Mouse (Mus musculus): Measurements from ENCODE around the gene Dyrk3.

Gene Dyrk3

DNA sequence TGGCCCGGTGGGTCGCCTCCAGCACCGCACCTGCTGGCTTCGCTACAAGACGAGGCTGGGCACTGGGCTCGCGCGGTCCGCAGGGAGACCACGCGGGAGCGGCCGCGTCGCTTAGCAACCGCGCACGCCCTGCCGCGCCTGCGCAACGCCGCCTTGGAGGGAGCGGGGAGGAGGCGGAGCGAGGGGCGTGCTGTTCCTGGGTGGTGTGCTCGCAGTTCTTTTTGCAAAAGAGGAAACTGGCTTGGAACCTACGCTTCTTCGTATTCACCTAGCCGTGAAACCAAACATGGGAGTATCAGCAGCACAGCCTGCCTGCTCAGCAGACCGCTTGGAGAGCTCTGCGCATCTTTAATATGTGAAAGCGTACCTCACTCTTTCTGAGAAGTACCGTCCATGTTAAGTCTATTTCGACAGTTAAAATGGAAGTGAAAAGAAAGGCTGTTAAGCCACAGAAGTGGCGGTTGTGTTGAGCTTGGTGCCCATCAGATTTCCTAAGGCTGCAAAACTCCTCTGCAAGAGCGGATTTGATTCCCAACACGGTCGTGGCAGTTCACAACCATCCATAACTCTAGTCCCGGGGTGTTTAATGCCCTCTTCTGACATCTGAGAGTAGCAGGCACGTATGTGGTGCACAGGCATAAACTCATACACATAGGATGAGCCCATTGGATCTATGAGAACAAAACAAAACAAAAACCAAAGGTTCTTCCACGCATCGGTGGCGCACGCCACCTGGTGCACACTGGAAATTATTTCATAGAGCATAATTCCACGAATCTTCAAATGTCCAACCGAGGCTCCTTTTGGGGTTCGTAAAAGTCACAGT is at the start of gene Dyrk3:
Gene Dyrk3, minus strand, starts transcription at position 150 of the 826 bp plus-strand sequence.
- peak; percentile 93 for ATAC-seq (ENCODE audit: insufficient number of reproducible peaks, low FRiP score, low TSS enrichment)

DNA sequence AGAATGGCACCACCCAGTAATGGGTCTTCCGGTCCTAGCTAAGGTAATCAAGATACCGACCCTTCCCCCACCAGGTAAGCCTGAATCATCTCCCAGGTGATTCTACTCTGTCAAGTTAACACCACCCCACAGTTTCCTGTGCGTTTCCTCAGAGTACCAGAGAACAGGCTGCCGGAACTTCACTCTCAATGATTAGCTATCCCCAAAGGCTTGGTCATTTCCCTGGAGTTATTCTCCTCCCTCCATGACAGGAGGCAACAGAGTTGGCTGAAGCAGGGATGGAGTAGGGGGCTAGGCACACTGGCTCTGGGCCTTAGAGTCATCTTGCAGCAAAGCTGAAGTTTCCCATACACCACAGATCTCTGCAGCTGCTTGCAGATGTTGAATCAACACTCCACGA is 49.7 kb upstream of the Dyrk3 start:
- ATAC-seq (ENCODE audit: insufficient number of reproducible peaks, low FRiP score, low TSS enrichment) = no peak

DNA sequence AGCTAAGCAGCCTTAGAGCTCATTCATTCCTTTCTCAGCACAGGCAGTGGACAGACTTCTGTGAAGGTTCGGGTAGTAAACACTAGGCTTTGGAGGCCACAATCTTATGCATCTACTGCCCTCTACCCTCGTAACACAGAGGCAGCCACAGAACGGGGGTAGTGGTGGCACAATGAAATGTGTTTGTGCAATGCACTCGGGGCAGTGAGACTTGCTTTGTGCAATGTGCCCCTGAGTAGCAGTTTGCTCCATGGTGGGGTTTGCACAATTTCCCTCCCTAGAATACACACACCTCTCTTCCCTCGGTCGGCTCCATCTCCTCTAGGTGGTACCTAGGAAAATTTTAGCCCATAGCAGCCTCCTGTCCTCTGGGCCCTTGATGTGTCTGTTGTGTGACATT is 48.9 kb upstream of the Dyrk3 start:
- ATAC-seq (ENCODE audit: insufficient number of reproducible peaks, low FRiP score, low TSS enrichment) = no peak

DNA sequence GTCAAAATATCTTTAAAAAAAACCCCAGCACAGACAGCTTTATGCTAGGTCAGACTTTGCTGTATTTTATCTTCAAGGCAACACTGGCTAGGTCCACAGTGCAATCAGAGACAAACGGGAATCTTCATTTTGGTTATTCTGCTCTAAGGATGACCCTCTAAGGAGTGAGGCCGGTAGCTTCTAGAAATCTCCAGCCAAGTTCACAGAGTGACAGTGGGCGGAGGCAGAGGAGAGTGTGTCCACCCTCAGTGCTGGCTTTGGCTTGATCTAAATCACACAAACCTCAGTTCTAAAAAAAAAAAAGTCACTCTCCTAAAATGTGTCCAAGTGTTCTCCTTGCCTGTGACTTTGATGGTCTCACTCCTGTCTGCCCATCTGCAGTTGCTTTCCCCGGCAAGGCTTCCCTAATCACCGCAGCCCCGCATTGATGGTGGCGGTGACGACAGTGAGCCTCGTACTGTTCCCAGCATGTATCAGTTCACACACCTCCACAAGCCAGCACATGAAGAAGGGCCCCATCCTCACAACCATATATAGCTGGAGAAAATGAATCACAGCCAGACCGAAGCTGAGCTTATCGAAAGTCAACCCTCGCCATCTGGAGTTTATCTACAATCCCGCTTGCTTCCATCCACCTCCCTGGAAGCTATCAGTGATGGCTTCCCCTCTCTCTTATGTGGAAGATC is 47.8 kb upstream of the Dyrk3 start:
- no peak for ATAC-seq (ENCODE audit: insufficient number of reproducible peaks, low FRiP score, low TSS enrichment)

GRCm38 (mm10) chr1:131184956-131185660 is 47.0 kb upstream of the Dyrk3 start:
- no peak for ATAC-seq (ENCODE audit: insufficient number of reproducible peaks, low FRiP score, low TSS enrichment)

GRCm38 (mm10) chr1:131184253-131184955 is 46.3 kb upstream of the Dyrk3 start:
- no peak for ATAC-seq (ENCODE audit: insufficient number of reproducible peaks, low FRiP score, low TSS enrichment)

- ATAC-seq (ENCODE audit: insufficient number of reproducible peaks, low FRiP score, low TSS enrichment) = no peak
Measured at GRCm38 (mm10) chr1:131183201-131183600, 45.1 kb upstream of the Dyrk3 start.

- ATAC-seq (ENCODE audit: insufficient number of reproducible peaks, low FRiP score, low TSS enrichment) = peak; percentile 67
Measured at GRCm38 (mm10) chr1:131181642-131182527, 43.7 kb upstream of the Dyrk3 start.

DNA sequence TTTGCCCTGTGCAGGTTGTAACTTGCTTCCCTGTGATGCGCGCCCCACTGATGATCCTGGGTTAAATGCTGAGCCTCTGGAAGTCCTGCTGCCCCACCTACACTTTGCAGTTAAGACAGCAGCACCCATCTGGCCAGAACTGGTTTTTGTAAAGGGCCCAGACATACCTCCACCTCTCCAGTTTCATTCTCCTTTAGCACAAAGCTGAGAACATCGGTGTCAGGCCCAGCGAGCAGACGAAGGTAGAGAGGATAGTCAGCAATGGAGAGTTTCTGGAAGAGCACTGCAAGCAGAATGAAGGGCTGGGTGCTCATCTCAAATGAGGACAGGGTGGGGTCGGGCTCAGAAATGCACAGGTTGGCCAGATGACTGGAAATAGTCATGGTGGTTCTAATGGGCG is 42.2 kb upstream of the Dyrk3 start:
- no peak for ATAC-seq (ENCODE audit: insufficient number of reproducible peaks, low FRiP score, low TSS enrichment)

DNA sequence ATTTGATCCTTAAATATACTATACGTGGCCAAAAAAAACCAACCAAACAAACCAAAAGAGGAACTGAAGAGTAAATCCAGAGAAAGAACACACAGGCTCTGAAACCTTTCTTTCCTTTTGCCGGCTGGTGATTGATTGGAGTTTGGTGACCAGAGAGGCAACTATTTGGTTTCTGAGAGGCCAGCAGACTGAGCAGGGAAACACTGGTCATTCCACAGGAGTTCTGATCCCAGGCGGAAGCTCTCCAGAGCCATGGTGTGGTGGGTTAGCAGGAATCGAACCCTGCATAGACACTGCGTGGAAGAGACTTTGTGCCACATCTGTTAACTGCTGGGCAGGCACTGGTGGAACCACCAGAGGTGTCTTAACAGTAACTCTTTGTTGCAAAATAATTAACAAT is 39.9 kb upstream of the Dyrk3 start:
- no peak for ATAC-seq (ENCODE audit: insufficient number of reproducible peaks, low FRiP score, low TSS enrichment)

- ATAC-seq (ENCODE audit: insufficient number of reproducible peaks, low FRiP score, low TSS enrichment) = no peak
Measured at GRCm38 (mm10) chr1:131177249-131177648, 39.1 kb upstream of the Dyrk3 start.

DNA sequence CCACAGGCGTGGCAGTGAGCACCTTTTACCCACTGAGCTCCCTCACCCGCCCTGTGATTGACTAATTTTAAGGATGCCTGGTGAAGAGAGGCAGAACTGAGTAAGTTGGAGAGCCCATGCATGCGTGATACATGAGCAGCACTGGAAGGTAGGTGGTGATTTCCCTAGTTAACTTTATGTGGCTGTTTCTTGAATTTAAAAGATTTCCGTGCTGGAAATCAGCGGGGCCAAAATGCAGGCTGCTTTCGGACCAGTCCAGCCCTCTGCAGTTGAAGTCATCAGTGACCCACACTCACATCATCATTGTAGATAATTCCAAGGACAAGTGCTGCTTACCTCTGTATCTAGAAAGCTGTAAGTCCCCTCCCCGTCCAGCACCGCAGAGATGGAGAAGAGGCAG is 37.7 kb upstream of the Dyrk3 start:
- no peak for ATAC-seq (ENCODE audit: insufficient number of reproducible peaks, low FRiP score, low TSS enrichment)

DNA sequence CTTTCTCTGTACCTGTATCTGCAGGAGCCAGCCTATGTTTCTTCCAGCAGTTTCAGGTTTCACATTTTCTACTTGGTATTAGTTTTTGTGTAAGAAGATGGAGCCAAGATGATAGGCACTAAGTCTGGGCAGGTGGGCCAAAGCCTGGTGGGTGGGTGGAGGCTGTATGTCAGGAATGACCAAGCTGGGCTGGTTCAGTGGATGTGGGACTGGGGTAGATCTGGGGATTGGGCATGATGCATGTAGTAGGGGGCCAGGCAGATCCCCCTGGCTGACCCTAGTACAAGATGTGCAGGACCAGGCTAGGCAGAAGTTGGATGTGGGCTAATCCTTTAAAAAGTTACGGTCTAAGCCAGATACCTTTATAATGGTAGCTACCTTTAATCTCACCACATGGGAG is 37.0 kb upstream of the Dyrk3 start:
- no peak for ATAC-seq (ENCODE audit: insufficient number of reproducible peaks, low FRiP score, low TSS enrichment)

DNA sequence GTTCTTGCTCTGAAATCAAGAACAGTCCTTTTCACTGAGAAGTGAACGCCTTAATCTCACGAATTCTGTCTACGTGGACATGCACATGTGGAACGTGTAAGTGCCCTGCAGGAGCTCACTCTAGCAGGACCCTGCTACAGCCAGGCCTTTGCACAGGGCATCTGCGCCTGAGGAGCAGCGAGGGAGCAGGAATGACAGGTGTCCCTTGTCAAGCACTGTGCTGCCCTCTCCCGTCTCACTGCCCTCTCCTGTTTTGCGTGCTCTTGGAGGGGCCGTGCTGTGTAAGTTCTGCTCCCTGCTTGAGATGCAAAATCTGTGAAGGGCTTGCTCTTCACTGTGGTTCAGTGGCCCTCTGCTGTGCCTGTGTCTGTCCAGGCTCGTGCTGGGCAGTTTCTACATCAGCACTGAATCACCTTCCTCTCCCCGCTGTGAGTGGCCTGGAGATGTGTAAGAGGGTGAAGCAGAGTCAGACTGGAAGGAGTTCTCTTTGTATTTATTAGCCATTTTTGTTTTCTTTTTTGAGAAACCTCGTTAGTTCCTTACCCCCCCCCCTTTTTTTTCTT is 36.2 kb upstream of the Dyrk3 start:
- no peak for ATAC-seq (ENCODE audit: insufficient number of reproducible peaks, low FRiP score, low TSS enrichment)

GRCm38 (mm10) chr1:131173809-131174208 is 35.7 kb upstream of the Dyrk3 start:
- no peak for ATAC-seq (ENCODE audit: insufficient number of reproducible peaks, low FRiP score, low TSS enrichment)

- no peak for ATAC-seq (ENCODE audit: insufficient number of reproducible peaks, low FRiP score, low TSS enrichment)
Measured at GRCm38 (mm10) chr1:131173001-131173400, 34.9 kb upstream of the Dyrk3 start.

DNA sequence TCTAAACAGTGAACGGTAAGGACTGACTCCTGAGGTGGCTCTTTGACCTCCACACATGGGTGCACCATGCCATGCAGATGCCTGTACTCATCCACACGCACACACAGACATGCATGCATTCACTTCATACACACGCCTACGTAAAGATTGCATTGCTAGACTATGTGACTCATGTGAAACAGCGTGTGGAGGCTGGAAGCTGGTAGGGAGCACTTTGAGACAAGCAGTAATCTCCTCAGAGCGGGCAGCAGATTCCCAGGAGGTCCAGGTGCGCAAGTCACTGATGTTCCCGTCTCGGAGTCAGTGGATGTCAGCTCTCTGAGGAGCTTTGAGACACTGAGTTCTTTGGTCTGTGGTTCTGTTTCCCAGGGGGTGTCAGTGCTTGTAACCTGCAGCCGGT is 29.5 kb upstream of the Dyrk3 start:
- ATAC-seq (ENCODE audit: insufficient number of reproducible peaks, low FRiP score, low TSS enrichment) = no peak

DNA sequence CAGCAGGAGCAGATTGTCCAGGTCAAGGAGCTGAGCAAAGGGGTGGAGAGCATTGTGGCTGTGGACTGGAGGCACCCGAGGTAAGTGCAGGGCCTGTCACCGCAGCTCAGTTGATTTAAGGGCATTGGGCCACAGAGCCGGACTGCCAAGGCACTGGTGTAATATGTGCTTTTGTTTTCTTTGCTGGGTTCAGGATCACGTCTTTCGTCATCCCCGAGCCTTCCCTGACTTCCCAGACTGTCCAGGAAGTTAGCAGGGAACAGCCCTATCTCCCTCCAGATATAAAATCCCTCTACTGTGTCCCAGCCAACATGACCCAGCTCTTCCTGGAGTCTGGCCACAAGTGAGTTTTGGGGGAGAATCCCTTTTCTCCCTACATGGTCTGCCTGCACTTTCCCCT is 26.3 kb upstream of the Dyrk3 start:
- no peak for ATAC-seq (ENCODE audit: insufficient number of reproducible peaks, low FRiP score, low TSS enrichment)

DNA sequence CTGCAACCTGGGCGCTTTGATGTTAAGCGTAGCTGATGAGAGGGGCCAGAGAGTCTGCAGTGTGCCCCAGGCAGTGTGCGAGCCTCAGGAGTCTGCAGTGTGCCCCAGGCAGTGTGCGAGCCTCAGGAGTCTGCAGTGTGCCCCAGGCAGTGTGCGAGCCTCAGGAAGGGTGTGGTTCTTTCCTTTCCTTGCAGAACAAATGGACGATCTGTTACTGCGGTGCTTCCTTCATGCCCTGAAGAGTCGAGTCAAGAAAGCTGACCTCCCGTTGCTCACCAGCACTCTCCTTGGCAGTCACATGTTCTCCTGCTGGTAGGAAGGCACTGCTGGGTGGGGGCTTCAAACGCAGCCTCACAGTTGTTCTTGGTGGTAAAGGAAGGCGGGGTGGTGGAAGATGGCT is 23.0 kb upstream of the Dyrk3 start:
- no peak for ATAC-seq (ENCODE audit: insufficient number of reproducible peaks, low FRiP score, low TSS enrichment)

Data from cerebellum, adult (tissue).